8 mouse cellular contexts compared by ENCODE assay signal in genomic region chr1:131970661-131971520, GRCm38 (mm10). TPM values are rescaled to one million over a fixed set of nuclear protein-coding genes. Genes with fewer than 3 reads are reported as not detected.
DNase-seq lines count a peak whose midpoint lies in the region; ATAC-seq and TF ChIP-seq lines count a peak whose summit lies in the region.
"Had no signal": no experiment of that assay in that cellular context is flagged by ENCODE, and none has a peak within 500 bp of the region (broad histone marks: within the 10 kb centered on the region; RNA-seq: fewer than 3 reads in every experiment).

No protein-coding gene starts in this region.

- H3K4me2 ChIP-seq in midbrain, postnatal 0 days (ENCODE audit: low read depth, low read length, poor library complexity, severe bottlenecking) = no peak overlapping the region
- H3K4me2 ChIP-seq in forebrain, embryonic 14.5 days (ENCODE audit: low read length) = peak overlapping the region; percentile 12; the same call in 1 of the 2 replicates
- peak overlapping the region; percentile 33 for H3K4me2 ChIP-seq in liver, embryonic 15.5 days

- H3K9ac ChIP-seq in midbrain, postnatal 0 days (replicated peaks; ENCODE audit: low read length, poor library complexity, severe bottlenecking) = no peak overlapping the region
- peak overlapping the region; percentile 35; the same call in 1 of the 2 replicates for H3K9ac ChIP-seq in forebrain, embryonic 14.5 days (ENCODE audit: low read length)
- H3K9ac ChIP-seq in liver, embryonic 15.5 days = no peak overlapping the region

- no peak for TF ChIP-seq CTCF in midbrain, postnatal 0 days (IDR thresholded peaks at IDR 0.05)

- ATAC-seq in midbrain, postnatal 0 days (ENCODE audit: low FRiP score) = no peak
- peak; percentile 77 for ATAC-seq in forebrain, embryonic 14.5 days
- 0 out of 2 replicates have a peak, but pooled peaks have one; percentile 7 for ATAC-seq in liver, embryonic 15.5 days (ENCODE audit: insufficient read depth)

- DNase-seq in midbrain, embryonic 10.5 days (ENCODE audit: low spot score) = peak; percentile 92
- DNase-seq in midbrain, postnatal 0 days (ENCODE audit: low spot score) = no peak
- DNase-seq in forebrain, embryonic 14.5 days (ENCODE audit: low spot score) = peak; percentile 69
- peak; percentile 44 for DNase-seq in yolk sac, embryonic 10.5 days (ENCODE audit: low spot score)
- no peak for DNase-seq in urinary bladder, adult 18-20 months (ENCODE audit: low spot score in 2 of 2)
- no peak for DNase-seq in cerebellum, adult 11 months
- DNase-seq: adrenal gland, adult 2 months had no signal

- WGBS in midbrain, embryonic 10.5 days = 3% methylated on average over 16 of the region's 16 CpGs
- WGBS in midbrain, postnatal 0 days = 10% methylated on average over 15 of the region's 16 CpGs
- 2% methylated on average over 16 of the region's 16 CpGs for WGBS in forebrain, embryonic 14.5 days
- 16% methylated on average over 16 of the region's 16 CpGs for WGBS in liver, embryonic 15.5 days (ENCODE audit: insufficient replicate concordance)

- H3K27me3 ChIP-seq in midbrain, embryonic 10.5 days (ENCODE audit: low read depth, poor library complexity, severe bottlenecking) = peaks cover 23% of the 10 kb centered on the region
- no peaks in the 10 kb centered on the region; the same call in 1 of the 2 replicates for H3K27me3 ChIP-seq in midbrain, postnatal 0 days (ENCODE audit: insufficient read depth, low read length)
- no peaks in the 10 kb centered on the region for H3K27me3 ChIP-seq in forebrain, embryonic 14.5 days (replicated peaks; ENCODE audit: control insufficient read depth, insufficient read depth, low read length)
- H3K27me3 ChIP-seq in liver, embryonic 15.5 days = peaks cover 6% of the 10 kb centered on the region; the same call in 1 of the 2 replicates

- H3K27ac ChIP-seq in midbrain, embryonic 10.5 days (replicated peaks) = peak overlapping the region; percentile 95
- H3K27ac ChIP-seq in midbrain, postnatal 0 days (ENCODE audit: low read depth, low read length) = no peak overlapping the region
- H3K27ac ChIP-seq in forebrain, embryonic 14.5 days (ENCODE audit: low read depth, low read length) = peak overlapping the region; percentile 49; the same call in 1 of the 2 replicates
- no peak overlapping the region for H3K27ac ChIP-seq in liver, embryonic 15.5 days (replicated peaks)

- H3K36me3 ChIP-seq in midbrain, embryonic 10.5 days = no peaks in the 10 kb centered on the region
- H3K36me3 ChIP-seq in midbrain, postnatal 0 days (ENCODE audit: insufficient read depth, low read length) = no peaks in the 10 kb centered on the region
- no peaks in the 10 kb centered on the region for H3K36me3 ChIP-seq in forebrain, embryonic 14.5 days (ENCODE audit: control insufficient read depth, insufficient read depth, low read length)
- no peaks in the 10 kb centered on the region for H3K36me3 ChIP-seq in liver, embryonic 15.5 days (replicated peaks)

- H3K4me1 ChIP-seq in midbrain, embryonic 10.5 days = peaks cover 100% of the 10 kb centered on the region
- no peaks in the 10 kb centered on the region for H3K4me1 ChIP-seq in midbrain, postnatal 0 days (ENCODE audit: insufficient read depth, low read length)
- H3K4me1 ChIP-seq in forebrain, embryonic 14.5 days (ENCODE audit: control insufficient read depth, insufficient read depth, low read length) = peaks cover 25% of the 10 kb centered on the region
- peaks cover 31% of the 10 kb centered on the region for H3K4me1 ChIP-seq in liver, embryonic 15.5 days (replicated peaks)

- peak overlapping the region; percentile 45 for H3K4me3 ChIP-seq in midbrain, embryonic 10.5 days
- no peak overlapping the region for H3K4me3 ChIP-seq in midbrain, postnatal 0 days (ENCODE audit: low read depth, low read length)
- H3K4me3 ChIP-seq in forebrain, embryonic 14.5 days (ENCODE audit: low read depth, low read length) = no peak overlapping the region
- H3K4me3 ChIP-seq in liver, embryonic 15.5 days (replicated peaks) = no peak overlapping the region

- H3K9me3 ChIP-seq in midbrain, embryonic 10.5 days (replicated peaks) = no peaks in the 10 kb centered on the region
- no peaks in the 10 kb centered on the region for H3K9me3 ChIP-seq in midbrain, postnatal 0 days (ENCODE audit: low read length)
- H3K9me3 ChIP-seq in forebrain, embryonic 14.5 days (replicated peaks; ENCODE audit: control insufficient read depth, low read length) = no peaks in the 10 kb centered on the region
- H3K9me3 ChIP-seq in liver, embryonic 15.5 days (replicated peaks) = no peaks in the 10 kb centered on the region

RNA-seq across cellular contexts. Expression of gene Slc45a3, which starts 8.1 kb away (rescaled TPM):
- 18.6 and 22.3 TPM in 2 replicates for polyA plus RNA-seq in midbrain, embryonic 10.5 days (2016; fragmentation: Nextera tagmentation; extraction: Ambion mirVana)
- total RNA-seq in midbrain, postnatal 0 days (2014; rRNA removed) = 0.80 and 1.3 TPM in 2 replicates
- 0.38 and 0.63 TPM in 2 replicates for polyA plus RNA-seq in midbrain, postnatal 0 days (2015; fragmentation: Nextera tagmentation; extraction: Ambion mirVana)
- polyA plus RNA-seq in forebrain, embryonic 14.5 days (2014; fragmentation: Nextera tagmentation; extraction: Ambion mirVana) = 1.5 and 1.8 TPM in 2 replicates
- 2.6 and 3.1 TPM in 2 replicates for polyA plus RNA-seq in liver, embryonic 15.5 days (2015; fragmentation: Nextera tagmentation; extraction: Ambion mirVana)

RNA-seq across cellular contexts. Expression of gene Elk4, which starts 36.5 kb away (rescaled TPM):
- 12.5 and 13.3 TPM in 2 replicates for polyA plus RNA-seq in midbrain, embryonic 10.5 days (2016; fragmentation: Nextera tagmentation; extraction: Ambion mirVana)
- 17.6 and 23.4 TPM in 2 replicates for total RNA-seq in midbrain, postnatal 0 days (2014; rRNA removed)
- polyA plus RNA-seq in midbrain, postnatal 0 days (2015; fragmentation: Nextera tagmentation; extraction: Ambion mirVana) = 6.0 and 8.1 TPM in 2 replicates
- polyA plus RNA-seq in forebrain, embryonic 14.5 days (2014; fragmentation: Nextera tagmentation; extraction: Ambion mirVana) = 14.8 and 17.0 TPM in 2 replicates
- polyA plus RNA-seq in liver, embryonic 15.5 days (2015; fragmentation: Nextera tagmentation; extraction: Ambion mirVana) = 7.9 and 10.1 TPM in 2 replicates

Comparison
In these comparisons a context has a peak if more than half of its experiments do, and no peak if none do; other contexts are left out.
1. DNase-seq: peak in midbrain, embryonic 10.5 days (single experiment), forebrain, embryonic 14.5 days (single experiment) and yolk sac, embryonic 10.5 days (single experiment); none in midbrain, postnatal 0 days (single experiment), urinary bladder, adult 18-20 months (0 of 2) and cerebellum, adult 11 months (single experiment).
2. H3K27ac ChIP-seq: peak in midbrain, embryonic 10.5 days (single experiment) and forebrain, embryonic 14.5 days (single experiment); none in midbrain, postnatal 0 days (single experiment) and liver, embryonic 15.5 days (single experiment).